Mouse (Mus musculus) ES-E14 (cell line): ENCODE measurements at regions not wholly inside any gene's neighbourhood (a gene's known extent, or its start where the extent isn't known, plus 50 kb on each side); places are given as distances from the start of the nearest gene placed in this dataset.

ENCODE experiments used
- DNase-seq: peaks from one replicate; pipeline ENCODE4 v3.0.0-alpha.2; 2013; ENCODE audit warnings: low read depth, low spot score
- H3K27ac ChIP-seq: 2 replicates; pipeline ENCODE4 v1.5.1; 2012; ENCODE audit warnings: low read depth, mild to moderate bottlenecking, low read length, moderate library complexity, mixed read lengths; ENCODE audit not compliant: poor library complexity, insufficient read depth, severe bottlenecking
- H3K36me3 ChIP-seq: 2 replicates; pipeline ENCODE4 v1.6.1; 2012; ENCODE audit warnings: mild to moderate bottlenecking, low read length, moderate library complexity, mixed read lengths; ENCODE audit not compliant: control insufficient read depth, poor library complexity, insufficient read depth, severe bottlenecking
- H3K4me1 ChIP-seq, 2 experiments: fragments of 150-350 bp in 1 of 2; sonication (generic) in 1 of 2; 2 replicates each; pipeline ENCODE4 v1.6.1; 2012; ENCODE audit warnings: low read length in 2 of 2, mild to moderate bottlenecking in 1 of 2, mixed read lengths in 1 of 2; ENCODE audit not compliant: control insufficient read depth in 2 of 2, insufficient read depth in 2 of 2, poor library complexity in 1 of 2
- H3K4me3 ChIP-seq, 2 experiments: fragments of 150-350 bp in 1 of 2; sonication (generic) in 1 of 2; 2 replicates each; pipeline ENCODE4 v1.5.1; 2012; ENCODE audit warnings: low read length in 2 of 2, low read depth in 1 of 2, mild to moderate bottlenecking in 1 of 2, mixed read lengths in 1 of 2; ENCODE audit not compliant: insufficient read depth in 1 of 2, poor library complexity in 1 of 2, severe bottlenecking in 1 of 2
- H3K9ac ChIP-seq: 2 replicates; pipeline ENCODE4 v1.6.1; 2012; ENCODE audit warnings: low read depth, mild to moderate bottlenecking, low read length, mixed read lengths; ENCODE audit not compliant: poor library complexity, insufficient read depth, severe bottlenecking
- H3K9me3 ChIP-seq: fragments of 150-350 bp; sonication (generic); 2 replicates; pipeline ENCODE4 v1.6.1; 2012; ENCODE audit warnings: low read depth, mild to moderate bottlenecking, low read length; ENCODE audit not compliant: control insufficient read depth, insufficient read depth
- CHD2 ChIP-seq: IDR thresholded peaks from 2 replicates; pipeline ENCODE4 v1.6.1; 2014; ENCODE audit warnings: mild to moderate bottlenecking, low read depth, low read length, inconsistent platforms
- HCFC1 ChIP-seq: IDR thresholded peaks from 2 replicates; pipeline ENCODE4 v1.6.1; 2012; ENCODE audit warnings: low read length, inconsistent platforms, borderline replicate concordance; ENCODE audit not compliant: insufficient read depth
- MAFK ChIP-seq: IDR thresholded peaks from 2 replicates; pipeline ENCODE4 v1.6.1; 2014; ENCODE audit warnings: mild to moderate bottlenecking, low read depth, low read length, inconsistent platforms; ENCODE audit not compliant: insufficient read depth
- ZC3H11A ChIP-seq: IDR thresholded peaks from 2 replicates; pipeline ENCODE4 v1.6.1; 2012; ENCODE audit warnings: low read depth, mild to moderate bottlenecking, inconsistent platforms, low read length, borderline replicate concordance
- ZNF384 ChIP-seq: IDR thresholded peaks from 2 replicates; pipeline ENCODE4 v1.6.1; 2012; ENCODE audit warnings: low read depth, low read length, inconsistent platforms
- in situ Hi-C, 2 experiments: fragments of 600-800 bp; cut with MboI; formaldehyde crosslinking; loops; one replicate each; pipeline ENCODE4 v1.15.1; 2025; ENCODE audit warnings: low sequenced_read_pairs in 2 of 2, inconsistent platforms in 1 of 2; ENCODE audit not compliant: unreplicated experiment in 2 of 2

GRCm38 (mm10) chrX:99336616-99337553 is 134.2 kb downstream of the Pja1 start:
- Histone ChIP-seq H3K4me3 (no peak overlapping the region), H3K36me3 (no peaks in the 10 kb centered on the region), H3K27ac (no peak overlapping the region), H3K9me3 (no peaks in the 10 kb centered on the region), H3K9ac (no peak overlapping the region), H3K4me1 (peaks cover 0 to 16% of the 10 kb centered on the region in 2 experiments; a peak in 2 of 4 replicates)
- TF ChIP-seq ZC3H11A (no peak), HCFC1 (no peak), MAFK (no peak)
- no peak for DNase-seq
- in situ Hi-C loops, result no loop called here

DNA sequence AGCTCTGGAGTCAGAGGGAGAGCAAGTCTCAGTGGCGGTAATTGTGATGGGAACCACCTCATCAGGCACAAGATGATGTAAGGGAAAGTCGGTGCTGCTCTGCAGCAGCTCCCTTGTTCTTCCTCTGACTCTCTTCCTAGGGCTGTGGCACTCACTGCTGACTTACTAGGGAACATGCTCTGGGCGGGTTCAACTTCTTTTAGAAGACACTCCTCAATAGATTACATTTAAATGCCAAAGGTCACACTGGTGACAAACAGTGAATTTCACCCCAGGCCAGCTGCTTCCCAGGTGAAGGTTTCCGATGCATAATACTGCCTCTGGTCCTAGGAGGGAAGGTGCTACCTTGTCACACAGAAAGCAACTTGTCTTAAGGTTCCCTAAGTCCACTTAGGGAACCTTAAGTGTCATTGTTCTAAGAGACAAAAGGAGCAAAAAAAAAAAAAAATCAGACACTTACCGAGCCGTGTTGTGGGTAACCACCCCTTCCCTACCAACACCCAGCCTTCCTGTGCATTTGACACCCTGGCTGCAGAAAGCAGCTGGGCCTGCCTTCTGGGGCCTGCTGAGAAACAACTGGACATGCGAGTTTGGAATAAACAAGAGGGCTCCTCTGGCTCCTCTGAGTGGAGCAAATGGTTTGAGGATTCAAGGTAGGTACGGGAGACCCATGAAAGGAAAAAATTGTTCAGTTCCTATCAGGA is 135.0 kb downstream of the Pja1 start:
- no peak overlapping the region for H3K27ac ChIP-seq
- in situ Hi-C loops, result no loop called here
- DNase-seq, result peak; percentile 27
- H3K4me3 ChIP-seq, result no peak overlapping the region
- no peaks in the 10 kb centered on the region for H3K36me3 ChIP-seq
- no peak for TF ChIP-seq ZC3H11A
- TF ChIP-seq ZNF384, result peak; percentile 75
- no peak for TF ChIP-seq MAFK
- TF ChIP-seq CHD2, result no peak
- peaks cover 2 to 21% of the 10 kb centered on the region in 2 experiments; a peak in 2 of 4 replicates for H3K4me1 ChIP-seq
- no peaks in the 10 kb centered on the region for H3K9me3 ChIP-seq
- H3K9ac ChIP-seq, result no peak overlapping the region

GRCm38 (mm10) chrX:99332457-99332770 is 138.7 kb downstream of the Pja1 start:
- Histone ChIP-seq H3K36me3 (no peaks in the 10 kb centered on the region), H3K27ac (peak overlapping the region; percentile 51; the same call in 1 of the 2 replicates), H3K9me3 (no peaks in the 10 kb centered on the region), H3K4me3 (no peak overlapping the region), H3K9ac (no peak overlapping the region), H3K4me1 (peaks cover 2 to 22% of the 10 kb centered on the region in 2 experiments; a peak in 2 of 4 replicates)
- no peak for DNase-seq
- in situ Hi-C loops, result no loop called here
- TF ChIP-seq MAFK (no peak), ZC3H11A (no peak), CHD2 (no peak), ZNF384 (no peak; the same call in 1 of the 2 replicates), HCFC1 (no peak)

DNA sequence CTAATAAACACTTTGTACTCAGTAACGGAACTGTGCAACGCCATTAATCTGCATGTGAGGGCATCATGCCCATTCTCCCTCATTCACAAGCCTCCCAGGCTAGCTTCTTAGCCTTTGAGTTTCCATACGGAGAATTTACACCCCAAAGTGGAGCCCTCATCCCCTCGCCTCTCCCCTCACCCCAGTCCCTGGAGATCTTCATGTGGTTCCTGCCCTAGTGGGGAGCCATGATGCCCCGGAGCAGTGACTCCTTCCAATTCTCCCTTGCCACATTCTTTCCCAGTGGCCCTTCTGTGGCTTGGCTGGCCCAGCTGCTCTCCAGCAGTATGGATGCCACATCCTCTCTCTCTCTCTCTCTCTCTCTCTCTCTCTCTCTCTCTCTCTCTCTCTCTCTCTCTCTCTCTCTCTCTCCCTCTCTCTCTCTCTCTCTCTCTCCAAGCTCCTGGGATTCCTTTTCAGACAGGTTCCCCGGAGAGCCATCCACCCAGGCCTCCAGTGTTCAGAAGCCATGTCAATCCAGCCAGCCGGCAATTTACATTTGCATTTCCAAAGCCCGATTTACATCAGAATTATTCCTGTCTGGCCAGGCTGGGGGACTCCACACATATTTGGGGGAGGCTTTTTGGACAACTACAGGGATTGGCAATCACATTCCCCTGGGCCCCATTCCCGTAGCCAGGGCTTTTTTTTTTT is 139.2 kb downstream of the Pja1 start:
- Histone ChIP-seq H3K27ac (0 out of 2 replicates have a peak overlapping the region, but pooled peaks have one; percentile 50), H3K4me1 (peaks cover 2 to 22% of the 10 kb centered on the region in 2 experiments; a peak in 2 of 4 replicates), H3K9me3 (no peaks in the 10 kb centered on the region), H3K9ac (no peak overlapping the region), H3K36me3 (no peaks in the 10 kb centered on the region), H3K4me3 (no peak overlapping the region)
- peak; percentile 99; the same call in 1 of the 2 replicates for TF ChIP-seq ZNF384
- TF ChIP-seq CHD2, result no peak
- in situ Hi-C loops, result no loop called here
- DNase-seq, result peak; percentile 37
